Mouse (Mus musculus): ENCODE results near the gene Ggt7. TPM values are rescaled to one million over a fixed set of nuclear protein-coding genes. Genes with fewer than 3 reads are reported as not detected.

The Ggt7 gene
- polyA plus RNA-seq, 1 experiment from 2014 or later, result 2.3 TPM

DNA sequence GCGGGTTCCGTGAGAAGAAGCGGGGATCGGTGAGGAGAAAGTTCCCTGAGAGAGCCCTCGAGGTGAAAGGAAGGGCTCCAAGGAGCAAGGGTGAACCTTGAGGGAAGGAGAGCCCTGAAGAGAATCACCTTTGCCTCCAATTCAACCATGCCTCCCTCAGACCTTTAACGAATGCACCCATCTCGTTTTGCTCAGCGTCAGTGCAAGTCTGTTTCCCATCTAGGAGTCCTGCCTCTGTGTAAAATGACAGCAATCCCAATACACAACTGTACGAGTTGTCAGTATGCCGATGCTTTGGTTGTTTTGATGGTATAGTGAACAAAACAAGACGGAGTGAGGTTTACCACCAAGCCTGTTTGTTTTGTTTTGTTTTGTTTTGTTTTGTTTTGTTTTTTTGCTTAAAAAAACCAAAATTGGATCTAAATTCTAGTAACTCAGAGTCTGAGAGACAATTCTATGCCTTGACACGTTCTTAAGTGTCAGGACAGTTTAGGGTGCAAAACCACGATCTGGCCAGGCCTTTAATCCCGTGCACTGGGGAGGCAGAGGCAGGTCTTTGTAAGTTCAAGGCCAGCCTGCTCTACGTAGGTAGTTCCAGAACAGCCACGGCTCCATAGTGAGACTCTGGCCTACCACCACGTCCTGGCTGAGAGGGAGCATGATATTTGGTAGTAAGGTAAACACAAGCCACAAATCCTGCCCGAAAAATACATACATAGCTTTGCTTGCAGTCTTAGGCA, 664 bp upstream of the Ggt7 start:
- H3K27me3 ChIP-seq (ENCODE audit: control insufficient read depth, insufficient read depth, low read length), result peaks cover 8% of the 10 kb centered on the region; the same call in 1 of the 2 replicates
- H3K4me2 ChIP-seq (ENCODE audit: low read depth, severe bottlenecking), result peak overlapping the region; percentile 79
- no peak overlapping the region for H3K27ac ChIP-seq (replicated peaks; ENCODE audit: low read depth, low read length)
- H3K9ac ChIP-seq (ENCODE audit: low read length), result peak overlapping the region; percentile 35
- 24% methylated on average over 18 of the region's 18 CpGs for WGBS
- no peaks in the 10 kb centered on the region for H3K9me3 ChIP-seq (ENCODE audit: control insufficient read depth, low read length)
- no peaks in the 10 kb centered on the region for H3K36me3 ChIP-seq (ENCODE audit: control insufficient read depth, insufficient read depth, low read length)
- H3K4me3 ChIP-seq (ENCODE audit: low read depth, low read length), result peak overlapping the region; percentile 41
- DNase-seq (ENCODE audit: low spot score) (no peak), ATAC-seq (ENCODE audit: insufficient number of reproducible peaks, low FRiP score, low TSS enrichment, low read depth) (no peak)
- H3K4me1 ChIP-seq (ENCODE audit: control insufficient read depth, insufficient read depth, low read length), result 0 out of 2 replicates have a peak, but pooled peaks cover 3% of the 10 kb centered on the region

DNA sequence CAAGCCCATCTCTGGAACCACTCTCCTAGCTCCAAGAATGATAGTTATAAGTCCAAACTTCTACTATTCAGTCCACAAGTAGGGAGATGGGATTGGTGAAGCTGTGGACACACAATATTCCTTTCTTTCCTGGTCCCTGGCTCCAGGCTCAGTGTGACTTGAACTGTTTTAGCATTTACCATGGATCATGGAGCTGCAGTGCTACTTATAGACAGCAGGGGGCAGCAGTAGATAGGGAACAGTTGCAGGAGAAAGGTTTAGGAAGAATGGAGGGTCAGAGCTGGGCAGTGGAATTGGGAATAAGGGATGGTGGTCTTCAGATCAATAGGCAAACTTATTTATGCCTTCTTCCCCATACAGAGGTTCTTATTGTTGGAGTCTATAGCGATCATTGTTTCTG, 2.1 kb downstream of the Ggt7 start:
- DNase-seq (ENCODE audit: low spot score), result peak; percentile 76
- Histone ChIP-seq H3K36me3 (ENCODE audit: control insufficient read depth, insufficient read depth, low read length) (no peaks in the 10 kb centered on the region), H3K27me3 (ENCODE audit: control insufficient read depth, insufficient read depth, low read length) (peaks cover 10% of the 10 kb centered on the region; the same call in 1 of the 2 replicates), H3K27ac (replicated peaks; ENCODE audit: low read depth, low read length) (no peak overlapping the region), H3K9me3 (ENCODE audit: control insufficient read depth, low read length) (no peaks in the 10 kb centered on the region), H3K4me1 (ENCODE audit: control insufficient read depth, insufficient read depth, low read length) (0 out of 2 replicates have a peak, but pooled peaks cover 3% of the 10 kb centered on the region), H3K9ac (ENCODE audit: low read length) (no peak overlapping the region), H3K4me2 (ENCODE audit: low read depth, severe bottlenecking) (no peak overlapping the region), H3K4me3 (ENCODE audit: low read depth, low read length) (no peak overlapping the region)
- WGBS, result 12% methylated on average over 1 of the region's 1 CpGs
- ATAC-seq (ENCODE audit: insufficient number of reproducible peaks, low FRiP score, low TSS enrichment, low read depth), result no peak

- no peak for ATAC-seq (ENCODE audit: insufficient number of reproducible peaks, low FRiP score, low TSS enrichment, low read depth)
Measured at GRCm38 (mm10) chr2:155514666-155515065, 3.4 kb downstream of the Ggt7 start.

DNA sequence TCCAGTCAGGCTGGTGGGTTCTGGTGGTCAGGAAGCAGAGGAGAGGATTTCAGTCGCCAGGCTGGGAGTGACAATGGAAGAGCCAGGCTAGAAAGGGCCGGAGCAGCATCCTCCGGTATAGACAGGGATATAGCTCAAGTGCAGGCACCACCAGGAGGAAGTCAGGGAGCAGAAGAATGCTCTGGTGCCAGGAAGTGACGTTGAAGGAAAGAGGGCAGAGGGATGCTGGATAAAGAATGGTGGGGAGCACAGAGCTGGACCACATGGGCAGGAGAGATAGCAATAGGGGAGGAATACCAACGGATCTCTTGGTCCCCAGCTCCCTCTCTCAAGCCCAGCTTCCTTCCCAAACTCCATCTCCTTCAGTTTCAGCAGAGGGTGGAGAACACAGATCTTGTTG, 4.5 kb downstream of the Ggt7 start:
- Histone ChIP-seq H3K27ac (replicated peaks; ENCODE audit: low read depth, low read length) (no peak overlapping the region), H3K4me2 (ENCODE audit: low read depth, severe bottlenecking) (no peak overlapping the region; the same call in 1 of the 2 replicates), H3K9ac (ENCODE audit: low read length) (no peak overlapping the region), H3K27me3 (ENCODE audit: control insufficient read depth, insufficient read depth, low read length) (peaks cover 10% of the 10 kb centered on the region; the same call in 1 of the 2 replicates), H3K4me1 (ENCODE audit: control insufficient read depth, insufficient read depth, low read length) (no peaks in the 10 kb centered on the region), H3K4me3 (ENCODE audit: low read depth, low read length) (no peak overlapping the region), H3K9me3 (ENCODE audit: control insufficient read depth, low read length) (no peaks in the 10 kb centered on the region), H3K36me3 (ENCODE audit: control insufficient read depth, insufficient read depth, low read length) (no peaks in the 10 kb centered on the region)
- no peak for DNase-seq (ENCODE audit: low spot score)
- 73% methylated on average over 5 of the region's 5 CpGs for WGBS
- no peak for ATAC-seq (ENCODE audit: insufficient number of reproducible peaks, low FRiP score, low TSS enrichment, low read depth)

More at GRCm38 (mm10) chr2:155514666-155515065, 3.4 kb downstream of the Ggt7 start:
- H3K4me1 ChIP-seq (ENCODE audit: control insufficient read depth, insufficient read depth, low read length), result 0 out of 2 replicates have a peak, but pooled peaks cover 3% of the 10 kb centered on the region
- H3K36me3 ChIP-seq (ENCODE audit: control insufficient read depth, insufficient read depth, low read length), result no peaks in the 10 kb centered on the region
- peak overlapping the region; percentile 33 for H3K4me3 ChIP-seq (ENCODE audit: low read depth, low read length)
- peaks cover 10% of the 10 kb centered on the region; the same call in 1 of the 2 replicates for H3K27me3 ChIP-seq (ENCODE audit: control insufficient read depth, insufficient read depth, low read length)
- H3K4me2 ChIP-seq (ENCODE audit: low read depth, severe bottlenecking), result peak overlapping the region; percentile 73
- peak; percentile 67 for DNase-seq (ENCODE audit: low spot score)
- H3K9ac ChIP-seq (ENCODE audit: low read length), result peak overlapping the region; percentile 54
- under 1% methylated on average over 23 of the region's 23 CpGs for WGBS
- no peak overlapping the region for H3K27ac ChIP-seq (replicated peaks; ENCODE audit: low read depth, low read length)
- no peaks in the 10 kb centered on the region for H3K9me3 ChIP-seq (ENCODE audit: control insufficient read depth, low read length)

- WGBS, result 69% methylated on average over 4 of the region's 4 CpGs
- no peak overlapping the region for H3K4me3 ChIP-seq (ENCODE audit: low read depth, low read length)
- no peaks in the 10 kb centered on the region for H3K9me3 ChIP-seq (ENCODE audit: control insufficient read depth, low read length)
- H3K4me2 ChIP-seq (ENCODE audit: low read depth, severe bottlenecking), result no peak overlapping the region
- no peak for ATAC-seq (ENCODE audit: insufficient number of reproducible peaks, low FRiP score, low TSS enrichment, low read depth)
- H3K9ac ChIP-seq (ENCODE audit: low read length), result no peak overlapping the region
- H3K4me1 ChIP-seq (ENCODE audit: control insufficient read depth, insufficient read depth, low read length), result no peaks in the 10 kb centered on the region
- peaks cover 10% of the 10 kb centered on the region; the same call in 1 of the 2 replicates for H3K27me3 ChIP-seq (ENCODE audit: control insufficient read depth, insufficient read depth, low read length)
- no peaks in the 10 kb centered on the region for H3K36me3 ChIP-seq (ENCODE audit: control insufficient read depth, insufficient read depth, low read length)
- peak; percentile 57 for DNase-seq (ENCODE audit: low spot score)
- no peak overlapping the region for H3K27ac ChIP-seq (replicated peaks; ENCODE audit: low read depth, low read length)
Measured at GRCm38 (mm10) chr2:155512479-155512878, 5.6 kb downstream of the Ggt7 start.

GRCm38 (mm10) chr2:155507721-155508470, 10.1 kb downstream of the Ggt7 start:
- Histone ChIP-seq H3K9ac (ENCODE audit: low read length) (no peak overlapping the region), H3K27me3 (ENCODE audit: control insufficient read depth, insufficient read depth, low read length) (no peaks in the 10 kb centered on the region), H3K4me2 (ENCODE audit: low read depth, severe bottlenecking) (no peak overlapping the region), H3K4me1 (ENCODE audit: control insufficient read depth, insufficient read depth, low read length) (no peaks in the 10 kb centered on the region), H3K36me3 (ENCODE audit: control insufficient read depth, insufficient read depth, low read length) (no peaks in the 10 kb centered on the region), H3K27ac (replicated peaks; ENCODE audit: low read depth, low read length) (no peak overlapping the region), H3K9me3 (ENCODE audit: control insufficient read depth, low read length) (no peaks in the 10 kb centered on the region), H3K4me3 (ENCODE audit: low read depth, low read length) (no peak overlapping the region)
- 77% methylated on average over 10 of the region's 10 CpGs for WGBS
- ATAC-seq (ENCODE audit: insufficient number of reproducible peaks, low FRiP score, low TSS enrichment, low read depth) (no peak), DNase-seq (ENCODE audit: low spot score) (no peak)

DNA sequence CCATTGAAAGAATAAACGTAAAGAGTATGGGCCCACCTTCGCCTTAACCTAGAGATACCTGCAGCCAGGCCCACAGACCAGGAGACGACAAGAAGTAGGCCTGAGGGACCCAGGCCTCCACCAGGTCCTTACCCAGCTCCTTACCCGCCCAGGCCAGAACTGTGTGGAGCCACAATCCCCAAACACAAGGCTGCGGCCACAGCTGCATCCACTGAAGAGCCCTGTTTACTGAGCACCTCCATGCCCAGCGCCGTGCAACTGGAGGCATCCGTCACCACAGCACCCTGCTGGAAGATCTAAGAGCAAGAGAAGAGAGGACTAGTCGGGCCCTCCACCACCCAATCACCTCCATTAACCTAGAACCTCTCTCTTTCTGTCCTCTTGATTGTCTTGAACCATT, 12.2 kb downstream of the Ggt7 start:
- Histone ChIP-seq H3K4me3 (ENCODE audit: low read depth, low read length) (no peak overlapping the region), H3K9ac (ENCODE audit: low read length) (no peak overlapping the region), H3K4me2 (ENCODE audit: low read depth, severe bottlenecking) (no peak overlapping the region), H3K9me3 (ENCODE audit: control insufficient read depth, low read length) (no peaks in the 10 kb centered on the region), H3K27ac (replicated peaks; ENCODE audit: low read depth, low read length) (no peak overlapping the region), H3K36me3 (ENCODE audit: control insufficient read depth, insufficient read depth, low read length) (no peaks in the 10 kb centered on the region), H3K4me1 (ENCODE audit: control insufficient read depth, insufficient read depth, low read length) (no peaks in the 10 kb centered on the region), H3K27me3 (ENCODE audit: control insufficient read depth, insufficient read depth, low read length) (no peaks in the 10 kb centered on the region)
- no peak for ATAC-seq (ENCODE audit: insufficient number of reproducible peaks, low FRiP score, low TSS enrichment, low read depth)
- no peak for DNase-seq (ENCODE audit: low spot score)
- 90% methylated on average over 9 of the region's 9 CpGs for WGBS

- no peaks in the 10 kb centered on the region for H3K36me3 ChIP-seq (ENCODE audit: control insufficient read depth, insufficient read depth, low read length)
- DNase-seq (ENCODE audit: low spot score), result no peak
- H3K9ac ChIP-seq (ENCODE audit: low read length), result no peak overlapping the region
- ATAC-seq (ENCODE audit: insufficient number of reproducible peaks, low FRiP score, low TSS enrichment, low read depth), result no peak
- no peaks in the 10 kb centered on the region for H3K9me3 ChIP-seq (ENCODE audit: control insufficient read depth, low read length)
- no peak overlapping the region for H3K4me2 ChIP-seq (ENCODE audit: low read depth, severe bottlenecking)
- WGBS, result 71% methylated on average over 13 of the region's 13 CpGs
- no peak overlapping the region for H3K4me3 ChIP-seq (ENCODE audit: low read depth, low read length)
- H3K27ac ChIP-seq (replicated peaks; ENCODE audit: low read depth, low read length), result no peak overlapping the region
- H3K4me1 ChIP-seq (ENCODE audit: control insufficient read depth, insufficient read depth, low read length), result no peaks in the 10 kb centered on the region
- no peaks in the 10 kb centered on the region for H3K27me3 ChIP-seq (ENCODE audit: control insufficient read depth, insufficient read depth, low read length)
Measured at GRCm38 (mm10) chr2:155504440-155505355, 13.3 kb downstream of the Ggt7 start.
